Mouse (Mus musculus) megakaryocyte, embryonic 14.5 days (primary cell): ENCODE measurements at regions not wholly inside any gene's neighbourhood (a gene's known extent, or its start where the extent isn't known, plus 50 kb on each side); places are given as distances from the start of the nearest gene placed in this dataset.

Source experiments
- FLI1 ChIP-seq: IDR thresholded peaks from 2 replicates; pipeline ENCODE4 v1.6.1; 2012; ENCODE audit warnings: low read length, inconsistent platforms, mixed read lengths
- GATA1 ChIP-seq: IDR thresholded peaks from 3 replicates; pipeline ENCODE4 v1.6.1; 2012; ENCODE audit warnings: mixed read lengths, low read length, inconsistent platforms, borderline replicate concordance

GRCm38 (mm10) chr11:79870189-79870588 is 92.0 kb downstream of the Utp6 start:
- TF ChIP-seq GATA1 (no peak), FLI1 (no peak)
